Mouse (Mus musculus): ENCODE measurements at regions not wholly inside any gene's neighbourhood (a gene's known extent, or its start where the extent isn't known, plus 50 kb on each side); places are given as distances from the start of the nearest gene placed in this dataset.
A peak's percentile ranks its signal among the peaks of the same experiment; 100 is the strongest.

DNA sequence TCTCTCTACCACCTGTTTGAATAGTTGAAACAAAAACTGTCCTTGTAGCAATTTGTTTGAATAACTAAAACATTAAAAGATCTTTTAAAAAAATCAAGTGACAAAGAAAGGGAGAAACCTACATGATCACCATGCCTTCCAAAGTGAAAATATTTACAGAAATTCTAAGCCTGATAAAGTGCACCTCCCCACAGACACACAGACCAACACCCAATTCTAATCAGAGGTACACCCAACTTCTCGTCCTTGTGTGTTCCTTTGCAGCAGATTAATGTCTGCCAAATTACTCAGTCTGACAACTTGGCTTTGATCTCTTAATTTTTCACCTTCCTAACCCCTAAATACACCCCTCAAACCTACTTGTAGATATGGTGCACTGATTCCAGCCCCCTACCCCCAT lies 719.1 kb downstream of the Epm2a start:
- DNase-seq (ENCODE audit: low spot score), result no peak

DNA sequence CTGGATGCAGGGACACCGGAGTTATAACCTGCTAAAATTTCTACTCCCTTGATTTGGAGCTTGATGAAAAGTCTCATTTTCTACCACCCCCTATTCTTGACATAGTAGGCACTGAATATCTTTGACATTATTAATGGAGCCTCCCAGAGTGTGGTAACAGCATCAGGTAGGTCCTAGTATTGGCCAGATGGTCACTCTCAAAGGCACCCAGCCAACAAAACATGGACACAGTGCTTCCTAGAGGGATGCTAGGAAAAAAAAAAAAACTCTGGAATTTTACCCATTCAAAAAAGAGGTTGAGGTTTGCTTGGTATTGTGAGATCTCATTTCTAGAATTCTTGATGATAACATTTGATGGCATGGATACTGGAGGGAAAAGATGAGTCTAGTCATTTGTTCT lies 740.8 kb downstream of the Epm2a start:
- no peak for DNase-seq (ENCODE audit: low spot score)

DNA sequence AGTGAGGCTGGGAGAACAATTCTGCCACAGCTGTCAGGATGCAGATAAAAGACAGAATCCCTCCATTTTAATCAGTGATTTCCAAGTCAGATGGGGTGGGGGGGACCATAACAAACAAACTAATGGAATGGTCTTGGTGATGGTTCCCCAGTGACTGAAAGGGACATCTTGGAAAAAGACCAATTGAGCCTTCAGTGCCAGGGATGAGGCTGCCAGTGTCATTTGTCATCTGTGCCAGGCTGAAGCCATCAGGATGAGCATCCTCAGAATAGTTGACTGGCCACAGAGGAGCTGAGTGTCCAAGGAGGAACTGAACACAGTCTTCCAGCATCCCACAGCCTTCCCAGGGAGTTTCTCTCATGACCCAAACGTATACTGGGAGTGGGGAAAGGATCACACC lies 749.3 kb downstream of the Epm2a start:
- no peak for DNase-seq (ENCODE audit: low spot score)

DNA sequence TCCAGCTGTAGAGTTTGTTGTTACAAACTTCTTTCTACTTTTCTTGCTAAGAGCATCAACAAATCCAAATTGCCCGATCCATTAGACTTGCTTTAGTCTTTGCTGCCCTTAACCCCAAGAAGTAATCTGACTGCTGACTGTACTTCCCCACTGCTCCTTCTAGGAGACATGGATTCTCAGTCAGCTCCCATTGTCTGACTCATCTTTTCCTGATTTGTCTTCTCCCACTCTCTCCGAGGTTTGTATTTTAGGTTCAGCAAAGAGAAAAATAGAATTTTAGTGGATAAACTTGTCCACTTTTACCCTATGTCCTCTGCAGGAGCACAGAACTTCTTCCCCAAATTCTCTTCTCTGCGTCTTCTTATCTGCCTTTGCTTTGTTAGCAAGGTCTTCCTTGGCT lies 753.5 kb downstream of the Epm2a start:
- no peak for DNase-seq (ENCODE audit: low spot score)

DNA sequence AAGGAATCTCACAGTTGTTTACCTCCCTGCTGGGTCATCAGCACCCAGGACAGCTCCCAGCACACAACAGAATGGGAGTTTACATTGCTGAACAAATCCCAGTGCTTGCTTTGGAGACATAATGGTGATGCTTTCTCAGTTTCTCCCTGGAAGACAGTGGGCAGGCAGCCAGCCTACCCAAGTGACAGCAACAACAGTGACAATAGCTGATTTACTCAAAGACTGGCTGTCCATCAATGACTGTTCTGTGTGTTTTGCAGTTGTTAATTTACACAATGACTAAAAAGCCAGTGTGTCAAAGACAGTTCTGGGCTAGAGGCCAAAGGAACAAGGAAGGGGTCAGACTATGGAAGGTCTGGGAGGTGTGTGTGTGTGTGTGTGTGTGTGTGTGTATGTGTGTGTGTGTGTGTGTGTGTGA lies 762.2 kb downstream of the Utrn start:
- peak; percentile 12 for DNase-seq (ENCODE audit: low spot score)

DNA sequence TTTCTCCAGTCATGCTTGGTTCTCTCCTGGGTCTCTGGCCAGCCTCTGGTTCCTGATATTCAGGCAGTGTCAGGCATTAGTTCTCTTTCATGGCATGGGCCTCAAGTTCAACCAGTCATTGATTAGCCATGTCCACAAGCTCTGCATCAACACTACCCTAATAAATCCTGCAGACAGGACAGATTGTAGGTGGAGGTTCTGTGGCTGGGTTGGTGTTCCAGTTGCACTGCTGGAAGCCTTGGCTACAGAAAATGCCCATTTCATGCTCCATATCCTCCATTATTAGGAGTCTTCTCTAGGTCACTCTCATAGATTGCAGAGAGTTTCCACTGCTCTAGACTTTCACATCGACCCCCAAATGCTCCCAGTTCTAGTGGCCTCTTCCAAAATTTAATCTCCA lies 757.4 kb downstream of the Utrn start:
- DNase-seq (ENCODE audit: low spot score), result no peak

DNA sequence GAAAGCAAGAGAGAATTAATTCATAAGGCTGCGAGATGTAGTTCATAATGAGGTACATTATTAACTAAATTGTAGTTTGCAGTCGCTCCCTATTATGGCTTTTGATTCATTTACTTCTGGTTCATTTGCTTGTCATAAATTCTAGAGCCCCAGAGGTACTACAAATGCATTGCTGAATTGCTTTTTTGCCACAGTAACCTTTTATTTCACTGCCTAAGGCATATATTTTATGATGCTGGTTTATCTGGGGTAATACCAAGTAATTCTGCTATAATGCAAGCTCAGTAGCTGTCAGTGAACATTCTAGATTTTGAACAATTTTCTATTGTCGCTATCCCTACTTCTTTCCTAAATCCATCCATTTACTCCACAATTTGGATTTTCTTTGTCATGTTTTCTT lies 753.4 kb downstream of the Utrn start:
- DNase-seq (ENCODE audit: low spot score), result no peak

DNA sequence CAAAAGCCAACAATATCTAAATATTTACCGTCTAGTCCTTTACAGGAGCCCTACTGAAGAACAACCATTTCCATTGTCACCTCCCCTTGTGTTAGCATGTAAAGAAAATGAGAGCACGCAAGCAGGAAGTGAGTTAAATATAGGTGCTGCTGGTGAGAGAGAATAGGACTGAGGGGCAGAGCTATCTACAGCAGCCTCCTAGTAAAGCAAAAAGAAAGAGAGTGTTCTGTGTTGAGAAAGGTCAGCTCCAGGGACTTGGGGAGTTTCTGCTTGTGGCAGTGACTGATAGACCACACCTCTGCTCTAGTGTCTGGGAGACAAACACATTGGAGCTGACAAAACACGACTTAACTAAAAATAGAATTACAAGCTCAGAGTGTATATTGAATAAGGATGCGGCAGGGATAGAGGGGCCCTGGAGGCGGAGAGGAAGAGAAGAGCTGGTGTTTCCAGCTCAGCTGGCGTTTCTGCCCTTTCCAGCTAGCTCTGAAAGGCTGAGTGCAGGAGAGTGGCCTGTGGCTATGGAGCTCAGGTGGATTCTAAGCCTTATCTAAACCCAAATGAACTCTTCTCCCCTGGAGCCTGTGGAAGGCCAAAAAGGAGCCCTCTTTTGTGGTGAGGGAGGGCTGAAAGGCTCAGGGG lies 752.4 kb downstream of the Utrn start:
- DNase-seq (ENCODE audit: low spot score), result no peak

DNA sequence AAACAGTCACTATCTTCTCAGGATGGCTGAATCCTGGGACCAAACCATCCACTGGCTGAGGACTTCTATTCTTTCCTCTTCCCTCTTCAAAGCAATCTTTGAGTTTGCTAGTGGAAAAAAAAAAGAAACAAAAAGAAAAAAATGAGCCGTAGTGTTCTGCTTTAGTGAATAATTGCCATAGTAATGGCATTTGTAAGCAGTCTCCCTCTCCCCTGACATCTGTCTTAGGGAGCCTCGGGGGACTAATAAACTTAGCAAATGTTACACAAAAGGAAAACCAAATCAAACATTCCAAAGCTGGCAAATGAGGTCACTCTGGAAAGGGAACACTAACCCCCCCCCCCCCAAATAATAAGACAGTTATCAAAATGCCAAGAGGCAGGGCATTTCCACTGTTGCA lies 744.9 kb downstream of the Utrn start:
- no peak for DNase-seq (ENCODE audit: low spot score)

DNA sequence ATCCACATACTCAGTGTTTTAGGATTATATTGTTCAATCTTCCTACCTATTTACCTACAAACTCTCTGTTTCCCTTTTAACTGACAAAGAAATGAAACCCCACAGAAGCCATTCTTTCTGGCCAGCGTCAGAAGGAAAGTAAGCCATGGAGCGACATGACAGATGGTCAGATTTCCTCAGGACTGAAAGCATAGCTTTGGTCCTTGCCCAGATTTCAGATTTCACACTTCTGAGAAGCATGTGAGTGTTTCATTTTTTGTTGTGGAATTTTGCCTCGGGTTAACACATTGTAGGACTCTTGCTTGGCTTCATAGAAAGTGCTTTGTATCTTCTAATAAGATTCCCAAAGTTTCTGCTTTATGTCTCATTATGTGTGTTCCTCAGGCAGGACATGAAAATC lies 739.7 kb downstream of the Utrn start:
- no peak for DNase-seq (ENCODE audit: low spot score)

DNA sequence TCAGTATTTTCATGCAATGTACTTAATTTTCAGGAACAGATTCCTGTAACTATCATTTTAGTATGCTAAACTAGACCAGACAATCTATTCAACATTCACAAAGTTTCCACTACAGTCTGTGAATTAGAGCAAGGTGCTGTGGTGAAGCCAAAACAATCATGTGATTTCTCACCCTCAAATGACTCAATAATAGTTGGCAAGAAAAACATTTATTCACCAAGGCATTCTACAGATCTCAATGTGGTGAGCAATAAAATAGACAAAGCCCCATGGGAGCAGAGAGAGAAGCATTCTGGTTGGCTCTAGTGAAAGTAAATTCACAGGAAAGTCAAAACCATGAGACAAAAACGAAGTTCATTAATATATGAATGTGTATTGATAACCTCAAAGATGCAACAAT lies 724.5 kb downstream of the Utrn start:
- no peak for DNase-seq (ENCODE audit: low spot score)

DNA sequence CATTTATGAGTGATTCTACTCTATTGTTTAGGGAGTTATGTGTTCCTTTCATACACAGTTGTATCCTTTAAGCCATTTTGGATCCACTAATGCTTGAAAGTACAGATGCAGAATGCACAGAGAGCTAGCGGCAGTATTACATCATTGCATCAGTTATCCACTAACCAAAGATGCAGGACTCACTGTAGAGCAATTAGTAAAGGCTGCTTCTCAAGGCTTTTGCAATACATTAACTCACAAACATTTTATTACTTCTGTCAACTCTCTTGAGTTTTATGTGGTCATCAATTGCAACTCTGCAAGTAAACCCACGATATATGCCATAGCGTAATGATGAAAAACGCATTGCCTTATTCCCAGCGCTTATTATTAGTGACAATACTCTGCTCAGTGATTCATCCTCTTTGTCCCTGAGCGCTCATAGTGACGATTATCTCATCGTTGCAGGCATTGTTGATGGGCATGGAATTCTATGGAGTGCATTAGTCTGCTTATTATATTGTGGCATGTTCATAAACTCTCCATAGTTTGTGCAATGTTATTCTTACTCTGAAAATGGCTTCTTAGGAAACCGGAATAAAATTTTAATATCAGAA lies 722.1 kb downstream of the Utrn start:
- no peak for DNase-seq (ENCODE audit: low spot score)

DNA sequence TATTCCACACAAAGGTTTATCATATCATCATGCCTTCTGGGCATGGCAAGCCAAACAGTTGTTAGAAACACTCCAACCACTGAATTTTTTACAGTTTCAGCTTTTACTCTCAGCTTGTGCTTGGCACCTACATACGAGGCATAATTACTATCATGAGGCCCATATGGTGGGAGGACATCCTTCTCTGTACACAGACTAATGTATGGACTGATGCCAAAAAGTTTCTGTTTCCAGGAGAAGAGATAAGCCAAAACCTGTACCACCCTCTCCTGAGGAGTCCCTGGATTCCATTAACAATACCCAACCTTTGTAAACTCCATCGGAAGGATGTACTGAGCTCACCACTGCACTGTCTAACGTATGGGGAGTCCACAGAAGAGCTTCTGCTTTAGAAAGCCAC lies 698.9 kb downstream of the Utrn start:
- DNase-seq (ENCODE audit: low spot score), result no peak

DNA sequence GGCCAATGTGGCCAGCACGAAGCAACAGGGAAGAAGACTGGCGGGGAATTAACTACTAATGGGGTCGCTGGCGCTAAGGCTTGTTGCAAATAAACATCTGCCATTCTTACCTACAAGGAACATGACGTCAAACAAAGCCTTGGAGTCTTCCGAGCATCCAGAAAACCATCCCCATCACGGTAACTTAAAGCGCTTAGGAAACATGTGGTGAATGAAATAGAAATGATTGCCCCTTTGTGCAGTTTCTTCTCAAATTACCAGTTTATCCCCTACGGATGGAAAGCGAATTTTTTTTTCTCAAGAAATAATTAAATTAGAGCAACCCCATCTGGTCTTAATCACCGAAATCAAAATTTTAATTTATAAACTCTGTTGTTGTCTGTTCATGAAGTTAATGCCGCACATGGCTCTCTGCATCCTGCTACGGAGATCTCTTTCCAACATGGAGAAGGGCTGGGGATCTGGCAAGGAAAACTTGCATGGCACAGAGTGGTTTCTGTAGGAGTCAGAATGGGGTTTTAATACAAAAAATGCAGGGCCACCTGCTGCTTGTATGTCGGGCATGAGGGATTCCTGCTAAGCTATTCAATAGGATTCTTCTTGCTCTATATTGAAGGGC lies 694.9 kb downstream of the Utrn start:
- DNase-seq (ENCODE audit: low spot score), result no peak

DNA sequence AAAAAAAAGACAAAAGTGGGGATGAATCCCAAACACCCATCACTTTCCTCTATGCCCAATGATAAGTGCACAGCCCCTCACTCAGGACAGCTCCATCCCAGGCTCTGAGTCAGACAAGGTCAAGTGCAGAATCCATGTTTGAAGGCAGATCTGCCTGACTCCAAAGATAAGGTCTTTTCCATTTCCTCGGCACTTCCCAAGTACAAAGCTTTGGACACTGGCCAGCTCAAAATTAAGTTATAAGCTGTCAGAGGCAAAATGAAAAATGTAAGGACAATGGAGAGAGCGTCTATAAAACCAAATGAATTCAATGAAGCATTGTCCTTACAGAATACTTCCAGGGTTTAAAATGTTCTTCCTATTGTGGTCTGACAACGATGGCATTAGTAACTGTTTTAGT lies 694.0 kb downstream of the Utrn start:
- no peak for DNase-seq (ENCODE audit: low spot score)

DNA sequence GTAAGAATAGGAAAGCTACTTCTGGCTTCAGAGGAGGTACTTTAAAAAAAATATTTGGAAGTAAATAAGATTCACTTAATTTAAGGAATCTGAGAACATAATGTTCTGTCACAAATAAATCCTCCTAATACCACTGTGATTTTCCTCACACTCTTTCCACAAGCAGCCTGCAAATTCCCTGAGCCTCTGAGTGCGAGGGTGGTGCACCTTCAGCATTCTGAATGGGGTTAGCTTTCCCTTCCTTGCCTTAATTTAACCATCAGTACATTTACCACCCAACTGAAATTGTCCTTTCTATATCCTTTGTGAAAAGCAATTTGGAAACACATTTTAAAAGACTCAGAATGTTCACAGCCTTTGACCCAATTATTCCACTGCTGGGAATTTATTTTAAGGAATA lies 691.7 kb downstream of the Utrn start:
- DNase-seq (ENCODE audit: low spot score), result no peak

DNA sequence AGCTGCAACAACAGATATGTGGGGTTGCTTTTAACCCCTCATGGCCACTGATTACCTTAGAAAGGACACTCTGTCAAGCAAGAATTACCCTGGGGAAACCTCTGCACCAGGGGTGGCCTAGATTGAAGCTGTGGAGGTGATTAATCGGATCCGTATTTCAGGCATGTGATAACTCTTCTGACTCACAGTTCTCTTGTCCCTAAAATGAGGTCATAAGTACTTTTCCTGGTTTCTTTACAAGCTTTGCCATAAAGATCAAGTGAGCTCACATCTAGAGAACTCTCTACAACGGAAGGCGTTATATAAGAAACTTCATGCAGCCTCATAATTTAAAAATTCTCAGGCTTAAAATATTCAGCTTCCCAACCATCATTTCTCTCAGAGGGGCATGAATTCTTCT lies 688.2 kb downstream of the Utrn start:
- DNase-seq (ENCODE audit: low spot score), result no peak

DNA sequence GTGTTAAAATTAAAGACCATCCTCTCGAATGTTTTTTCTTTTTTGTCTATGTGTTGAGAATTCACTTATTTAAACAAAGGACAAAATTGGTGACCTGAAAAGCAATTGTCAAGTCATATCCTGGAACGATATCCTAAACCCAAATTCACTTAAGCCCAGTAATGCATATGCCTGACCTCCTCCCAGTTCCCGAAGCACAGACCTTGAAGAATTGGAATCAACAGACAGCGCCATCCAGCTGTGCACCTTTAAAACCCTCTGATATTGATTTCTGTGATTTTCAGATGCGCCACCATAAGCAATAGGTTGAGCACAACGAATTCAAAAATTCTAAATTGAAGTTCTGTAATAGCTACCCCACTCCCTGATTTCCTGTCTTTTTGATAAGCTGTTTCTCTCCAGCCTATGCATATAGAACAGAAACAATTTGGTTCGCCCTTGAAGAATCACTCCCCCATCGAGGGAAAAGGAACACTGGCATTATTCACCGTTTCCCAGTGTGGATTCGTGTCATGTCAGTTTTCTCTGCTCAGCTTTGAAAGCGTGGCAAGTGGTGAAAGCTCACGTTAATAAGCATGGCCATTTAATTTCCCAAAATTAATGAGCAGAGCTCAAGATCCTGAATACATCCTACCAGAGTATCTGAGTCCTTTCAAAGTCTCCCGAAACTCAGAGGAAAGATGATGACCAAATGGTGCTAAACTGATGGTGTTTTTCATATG lies 682.1 kb downstream of the Utrn start:
- DNase-seq (ENCODE audit: low spot score), result no peak

DNA sequence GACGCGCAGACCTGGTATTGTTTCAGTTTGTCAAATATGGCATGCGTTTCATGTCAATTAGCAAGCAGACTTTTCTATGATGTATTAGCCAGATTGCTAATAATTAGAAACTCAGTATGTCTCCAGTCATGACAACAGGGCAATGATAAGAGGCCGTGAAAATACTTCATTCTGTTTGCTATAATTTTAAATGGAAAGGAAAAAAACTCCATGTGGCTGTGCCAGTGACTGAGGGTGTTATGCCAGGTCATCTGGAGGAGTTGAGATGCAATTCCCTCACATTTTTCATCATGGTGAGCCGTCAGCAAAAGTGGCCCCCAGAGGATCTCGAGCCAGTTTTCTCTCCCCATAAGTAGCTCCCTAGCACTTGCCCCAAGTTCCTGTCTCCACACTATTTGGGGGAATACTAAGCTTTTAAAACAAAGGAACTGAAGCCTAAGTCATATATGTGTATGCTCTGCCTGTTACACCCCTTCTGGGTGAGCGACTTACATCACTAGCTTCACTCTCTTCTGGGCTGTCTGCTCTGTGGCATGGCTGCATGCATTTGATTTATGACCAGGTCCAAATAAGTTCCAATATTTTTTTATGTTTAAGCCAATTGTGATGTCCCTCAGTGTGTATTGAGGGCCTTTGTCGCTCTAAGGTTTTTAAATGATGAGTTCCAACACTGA lies 681.4 kb downstream of the Utrn start:
- no peak for DNase-seq (ENCODE audit: low spot score)

DNA sequence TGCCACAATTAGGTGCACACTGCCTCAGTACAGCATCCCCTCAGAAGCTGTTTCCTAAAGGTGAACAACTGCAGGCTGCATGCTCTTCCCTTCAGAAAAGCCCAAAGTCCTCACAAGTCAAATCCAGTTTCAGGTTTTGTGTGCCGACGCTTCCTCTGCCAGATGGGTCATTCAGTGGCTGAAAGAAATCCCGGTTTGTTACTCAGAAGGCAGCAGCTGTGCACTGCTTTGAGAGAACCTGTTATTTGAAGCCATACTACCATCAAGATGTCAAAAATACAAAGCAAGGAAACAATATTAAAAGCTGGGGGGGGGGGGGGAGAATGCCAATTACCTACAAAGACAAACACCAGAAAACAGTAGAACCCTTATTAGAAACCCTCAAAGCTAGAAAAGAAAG lies 678.7 kb downstream of the Utrn start:
- no peak for DNase-seq (ENCODE audit: low spot score)

DNA sequence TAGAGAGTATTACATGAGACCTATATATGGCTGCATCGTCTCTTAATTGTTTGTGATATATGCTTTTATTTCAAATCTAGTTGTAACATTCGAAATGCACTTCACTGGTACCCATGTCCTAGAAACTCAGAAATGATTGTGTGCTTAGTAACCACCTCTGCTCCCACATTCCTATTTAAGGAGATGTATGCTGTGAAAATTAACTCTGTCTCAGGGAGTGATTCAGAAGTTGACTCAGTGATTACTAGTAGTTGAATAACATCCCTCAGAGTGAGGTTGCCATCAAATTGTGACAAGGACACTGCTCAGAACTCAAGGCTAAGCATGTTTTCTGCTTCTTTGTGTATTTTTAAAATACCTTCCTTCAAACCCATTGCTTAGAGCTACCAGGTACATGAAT lies 661.9 kb downstream of the Utrn start:
- no peak for DNase-seq (ENCODE audit: low spot score)

DNA sequence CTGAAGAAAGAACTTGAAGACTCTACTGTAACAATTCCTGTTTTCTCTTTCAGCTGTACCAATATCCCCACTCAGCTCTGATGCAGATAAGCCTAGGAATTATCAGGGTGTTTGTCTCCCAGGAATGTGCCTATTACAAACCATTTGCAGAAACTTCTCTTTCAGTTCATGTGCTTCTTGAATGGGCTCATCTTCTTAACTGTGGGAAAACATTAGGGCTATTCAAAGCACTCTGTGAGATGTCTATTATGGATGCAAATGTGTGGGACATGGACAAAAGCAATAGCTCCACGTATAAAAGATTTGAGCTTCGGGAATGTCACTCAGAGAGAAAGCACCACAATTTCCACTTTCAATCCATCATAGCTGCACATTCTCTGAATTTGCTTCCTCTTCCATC lies 659.0 kb downstream of the Utrn start:
- no peak for DNase-seq (ENCODE audit: low spot score)

DNA sequence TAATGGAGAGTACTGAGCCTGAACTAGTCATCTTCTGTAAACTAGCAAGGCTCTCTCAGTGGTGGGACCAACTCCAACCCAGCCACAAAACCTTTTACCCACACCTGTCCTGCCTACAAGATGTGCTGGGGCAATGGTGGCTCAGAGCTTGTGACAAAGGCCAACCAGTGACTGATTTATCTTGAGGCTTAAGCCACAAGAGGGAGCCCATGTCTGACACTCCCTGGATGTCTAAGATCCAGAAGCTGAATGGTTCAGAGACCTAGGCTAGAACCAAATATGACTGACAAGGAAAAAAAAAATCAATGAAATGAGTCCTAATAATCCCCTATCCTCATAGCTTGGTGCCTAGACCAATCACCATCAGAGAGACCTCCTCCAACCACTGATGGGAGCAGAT lies 650.3 kb downstream of the Utrn start:
- DNase-seq (ENCODE audit: low spot score), result peak; percentile 5

All from layer of hippocampus, adult 11-12 months (tissue).